Mouse (Mus musculus) large intestine, adult 2 months (tissue): ENCODE results near the gene C1qb. TPM values are rescaled to one million over a fixed set of nuclear protein-coding genes. Genes with fewer than 3 reads are reported as not detected.

Experiments used
- DNase-seq: peaks from one replicate; pipeline ENCODE4 v3.0.0-alpha.2; 2012; ENCODE audit warnings: low read depth, low spot score
- WGBS: fragments of 180-500 bp; shearing (Covaris S2); methylation state at CpG from one replicate; pipeline ENCODE4 v1.1.7; 2018; 5-methylcytosine and 5-hydroxymethylcytosine counted together
- polyA plus RNA-seq: library from polyadenylated mRNA; depleted of rRNA; stranded (reverse); fragments of >200 nt; gene quantifications from 2 replicates; pipeline ENCODE4 v1.2.3, GENCODE M21; 2012

The C1qb gene
- polyA plus RNA-seq, 1 experiment: 112 TPM

- WGBS: 8% methylated on average over 15 of the region's 15 CpGs
- DNase-seq: no peak
Observed at GRCm38 (mm10) chr4:136895861-136896260, 9.9 kb upstream of the C1qb start.

DNA sequence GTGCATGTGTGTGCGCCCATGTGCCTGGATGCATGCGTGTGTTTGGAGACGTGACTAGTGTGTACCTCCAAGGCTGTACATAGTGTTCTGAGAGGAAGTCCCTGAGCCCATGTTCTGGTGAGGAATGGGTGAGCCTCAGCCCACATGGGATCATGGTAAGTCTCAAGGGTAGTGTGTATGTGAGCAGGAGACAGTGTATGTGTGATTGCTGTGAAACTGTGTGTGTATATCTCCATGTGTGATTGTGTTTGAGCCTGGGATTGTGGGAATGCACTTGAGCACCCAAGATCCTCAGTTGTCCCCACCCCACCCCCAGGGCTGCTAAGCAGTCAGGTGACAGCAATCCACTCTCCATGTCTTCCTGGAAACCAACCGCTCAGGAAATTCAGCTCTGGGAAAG is 8.8 kb upstream of the C1qb start:
- no peak for DNase-seq
- 62% methylated on average over 4 of the region's 4 CpGs for WGBS

DNA sequence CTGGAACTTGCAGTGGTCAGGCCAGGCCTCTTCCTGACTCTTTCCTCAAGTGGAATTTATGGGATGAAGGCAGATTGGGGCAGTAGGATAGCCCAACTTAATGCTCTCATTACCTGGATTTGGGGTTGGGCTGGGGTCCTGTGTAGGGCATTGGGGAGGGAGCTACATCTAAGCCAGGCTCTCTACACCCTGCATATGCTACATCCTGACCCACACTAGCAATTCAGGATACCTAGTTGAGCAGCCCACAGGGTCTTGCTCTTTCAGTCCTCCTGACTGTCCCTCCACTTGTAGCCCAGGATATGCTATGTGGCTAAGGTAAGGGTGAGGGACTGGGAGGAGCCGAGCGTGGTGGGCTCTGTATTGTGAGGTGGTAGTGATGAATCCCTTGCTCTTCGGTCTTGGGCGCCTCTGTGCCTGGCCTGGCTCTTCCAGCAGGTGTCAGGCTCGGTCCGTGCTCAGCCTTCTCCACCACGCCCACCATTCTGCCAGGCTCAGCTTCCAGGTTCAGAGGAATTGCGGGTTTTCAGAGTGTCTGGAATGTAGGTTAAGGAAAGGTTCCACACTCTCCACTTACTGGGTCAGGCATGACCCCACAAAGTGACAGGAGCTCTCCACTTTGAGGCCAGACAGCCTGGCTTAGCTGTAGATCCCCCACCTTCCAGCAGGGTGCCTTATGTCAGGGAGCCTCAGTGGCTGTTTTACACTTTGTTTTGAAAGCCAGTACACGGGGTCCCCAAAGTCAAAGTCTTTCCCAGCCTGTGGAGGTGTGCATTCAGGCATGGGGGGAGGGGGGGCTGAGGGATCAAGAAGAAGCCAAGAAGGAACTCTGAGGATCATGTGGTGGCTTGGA is 7.9 kb upstream of the C1qb start:
- WGBS: 3% methylated on average over 9 of the region's 9 CpGs
- DNase-seq: no peak

- DNase-seq: no peak
- 56% methylated on average over 5 of the region's 5 CpGs for WGBS
Observed at GRCm38 (mm10) chr4:136892811-136893210, 6.8 kb upstream of the C1qb start, which contains the start of gene C1qc. Gene C1qc (minus strand): TSS chr4:136893065.

DNA sequence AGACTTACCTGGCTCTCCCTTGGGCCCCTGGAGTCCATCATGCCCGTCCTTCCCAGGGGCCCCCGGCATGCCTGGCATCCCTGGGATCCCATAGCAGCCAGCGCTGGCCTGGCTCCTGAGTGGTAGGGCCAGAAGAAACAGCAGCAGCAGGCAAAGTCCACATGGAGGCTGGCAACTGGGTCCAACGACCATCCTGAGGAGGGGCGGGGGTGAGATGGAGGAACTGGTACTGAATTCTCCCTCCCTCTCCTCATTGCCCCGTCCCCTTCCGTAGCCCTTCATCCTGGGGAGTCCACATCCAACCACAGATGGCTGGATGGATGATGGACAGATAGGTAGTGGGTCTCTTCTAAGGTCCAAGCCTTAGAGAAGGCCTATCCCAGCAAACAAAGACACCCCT is 6.4 kb upstream of the C1qb start:
- WGBS: 43% methylated on average over 7 of the region's 7 CpGs
- no peak for DNase-seq

GRCm38 (mm10) chr4:136891115-136891514 is 5.1 kb upstream of the C1qb start:
- 82% methylated on average over 4 of the region's 4 CpGs for WGBS
- no peak for DNase-seq

DNA sequence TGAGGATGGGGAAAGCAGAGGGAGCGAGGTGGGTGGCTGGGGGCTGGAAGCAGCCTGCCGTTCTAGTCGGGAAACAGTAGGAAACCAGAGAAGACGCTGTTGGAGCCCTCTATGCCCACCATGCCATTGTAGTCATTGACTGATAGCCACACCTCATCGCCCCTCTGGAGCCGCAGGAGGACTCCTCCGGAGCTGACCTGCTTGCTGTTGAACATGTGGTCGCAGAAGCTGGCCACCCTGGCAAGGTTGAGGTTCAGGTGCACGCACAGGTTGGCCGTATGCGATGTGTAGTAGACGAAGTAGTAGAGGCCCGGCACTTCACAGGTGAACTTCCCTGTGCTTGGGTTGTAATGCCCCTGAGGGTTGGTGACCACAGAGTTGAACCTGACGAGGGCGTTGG is 4.0 kb upstream of the C1qb start:
- WGBS: 80% methylated on average over 15 of the region's 15 CpGs
- no peak for DNase-seq

GRCm38 (mm10) chr4:136887714-136888113 is 1.7 kb upstream of the C1qb start:
- 51% methylated on average over 5 of the region's 5 CpGs for WGBS

GRCm38 (mm10) chr4:136878601-136879000 is 7.4 kb downstream of the C1qb start:
- no peak for DNase-seq
- WGBS: 39% methylated on average over 5 of the region's 5 CpGs

More at GRCm38 (mm10) chr4:136887714-136888113, 1.7 kb upstream of the C1qb start:
- DNase-seq: no peak

- 44% methylated on average over 8 of the region's 8 CpGs for WGBS
- DNase-seq: no peak
Observed at GRCm38 (mm10) chr4:136878171-136878570, 7.8 kb downstream of the C1qb start.

GRCm38 (mm10) chr4:136876971-136877370 is 9.0 kb downstream of the C1qb start:
- DNase-seq: peak; percentile 32
- WGBS: 6% methylated on average over 7 of the region's 7 CpGs

DNA sequence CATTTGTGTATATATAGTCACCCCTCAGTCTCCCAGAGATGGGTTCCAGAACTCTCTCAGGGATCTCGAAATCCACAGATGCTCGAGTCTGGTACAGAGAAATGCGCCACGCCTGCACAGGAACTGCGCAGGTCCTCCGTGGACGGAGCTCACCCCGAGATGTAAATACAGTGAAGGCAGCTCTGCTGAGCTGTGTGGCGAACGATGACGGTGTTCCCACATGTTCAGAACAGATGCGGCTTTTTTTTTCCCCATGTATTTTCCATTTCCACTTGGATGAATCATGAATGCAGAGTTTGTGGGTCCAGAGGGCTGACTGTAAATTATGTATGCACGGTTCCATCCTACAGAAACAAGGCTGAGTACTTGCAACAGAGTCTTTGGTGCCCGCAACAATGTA is 11.0 kb downstream of the C1qb start:
- DNase-seq: no peak
- WGBS: 86% methylated on average over 14 of the region's 14 CpGs

GRCm38 (mm10) chr4:136868371-136868770 is 17.6 kb downstream of the C1qb start:
- 31% methylated on average over 6 of the region's 6 CpGs for WGBS
- DNase-seq: peak; percentile 42

- no peak for DNase-seq
- WGBS: 19% methylated on average over 12 of the region's 12 CpGs
Observed at GRCm38 (mm10) chr4:136867690-136868345, 18.2 kb downstream of the C1qb start.

DNA sequence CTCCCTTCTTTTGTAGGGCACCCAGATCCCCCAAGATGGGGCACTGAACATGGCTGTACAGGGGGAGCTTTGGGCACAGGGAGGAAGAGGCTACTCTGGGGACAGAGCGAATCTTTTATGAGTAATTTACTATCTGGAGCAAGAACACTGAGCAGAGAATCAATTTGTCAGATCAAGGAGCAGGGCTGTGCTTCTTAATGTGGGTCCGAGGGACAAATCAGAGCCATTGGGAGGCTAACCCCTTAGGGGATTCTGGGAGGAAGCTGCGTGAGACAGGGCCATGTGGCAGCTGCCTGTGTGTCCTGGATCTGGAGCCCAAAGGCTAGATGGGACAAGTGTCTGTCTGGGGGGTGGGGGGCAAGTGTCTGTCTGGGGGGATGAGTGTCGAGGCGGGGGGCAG is 20.5 kb downstream of the C1qb start:
- no peak for DNase-seq
- WGBS: 79% methylated on average over 5 of the region's 5 CpGs

DNA sequence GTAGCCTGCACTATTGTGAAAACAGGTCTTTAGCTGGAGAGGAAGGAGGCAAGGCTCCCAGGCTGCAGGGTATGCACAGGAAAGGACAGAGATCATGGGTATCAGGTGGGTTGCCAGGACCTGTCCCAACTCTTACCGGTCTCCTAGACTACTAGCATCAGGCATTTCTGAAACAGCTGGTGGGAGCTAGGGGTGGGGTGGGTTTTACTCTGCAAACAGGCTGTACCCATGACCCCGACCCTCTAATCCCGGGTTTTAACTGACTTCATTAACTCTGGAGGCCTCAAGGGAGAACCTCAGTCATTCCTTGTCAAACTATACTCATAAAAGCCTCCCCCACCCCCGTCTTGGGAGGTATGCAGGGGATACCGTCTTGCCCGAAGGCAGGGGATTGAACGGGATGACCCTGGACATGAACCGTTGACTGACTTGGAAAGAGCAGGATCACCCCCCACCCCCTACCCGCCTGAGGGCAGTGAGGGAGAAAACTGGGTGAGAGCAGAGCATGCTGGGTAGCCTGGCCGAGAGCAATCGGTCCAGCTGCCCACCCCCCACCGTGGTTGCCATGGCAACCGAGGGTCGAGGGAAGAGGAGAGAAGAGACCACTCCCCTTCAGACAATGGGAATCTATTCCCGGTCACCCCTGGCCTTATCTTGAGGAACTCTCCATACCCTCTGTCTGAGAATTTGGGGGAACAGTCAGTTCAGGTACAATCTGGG is 21.1 kb downstream of the C1qb start:
- WGBS: 54% methylated on average over 15 of the region's 15 CpGs
- DNase-seq: no peak

- WGBS: 58% methylated on average over 9 of the region's 9 CpGs
- no peak for DNase-seq
Observed at GRCm38 (mm10) chr4:136863517-136863916, 22.5 kb downstream of the C1qb start.

DNA sequence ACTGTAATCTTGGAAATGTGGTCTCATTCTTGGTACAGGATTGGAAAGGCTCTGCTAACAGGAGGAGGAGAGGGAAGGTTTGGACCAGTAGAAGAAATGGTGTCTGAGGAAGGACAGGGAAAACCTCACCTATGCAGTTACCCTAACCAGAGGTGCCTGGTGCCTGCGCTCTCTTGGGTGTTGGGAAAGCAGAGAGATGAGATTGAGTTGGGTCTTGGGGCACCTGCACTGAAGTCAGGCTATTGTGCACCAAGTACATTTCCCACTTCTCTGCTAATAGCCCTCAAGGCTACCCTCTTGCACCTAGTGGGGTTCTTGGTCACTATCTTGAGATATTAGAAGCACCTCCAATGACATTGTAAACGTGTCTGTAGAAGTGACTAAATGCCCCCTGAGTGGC is 23.6 kb downstream of the C1qb start:
- DNase-seq: no peak
- 88% methylated on average over 2 of the region's 2 CpGs for WGBS

- DNase-seq: no peak
- WGBS: 8% methylated on average over 17 of the region's 17 CpGs
Observed at GRCm38 (mm10) chr4:136861806-136862205, 24.2 kb downstream of the C1qb start.

GRCm38 (mm10) chr4:136860022-136860421 is 26.0 kb downstream of the C1qb start:
- WGBS: 86% methylated on average over 7 of the region's 7 CpGs
- no peak for DNase-seq
